Mouse (Mus musculus): ENCODE measurements around the gene Dnmt3l. TPM values are rescaled to one million over a fixed set of nuclear protein-coding genes. Genes with fewer than 3 reads are reported as not detected.

Dnmt3l gene
- total and polyA plus RNA-seq, 2 experiments, result not detected

DNA sequence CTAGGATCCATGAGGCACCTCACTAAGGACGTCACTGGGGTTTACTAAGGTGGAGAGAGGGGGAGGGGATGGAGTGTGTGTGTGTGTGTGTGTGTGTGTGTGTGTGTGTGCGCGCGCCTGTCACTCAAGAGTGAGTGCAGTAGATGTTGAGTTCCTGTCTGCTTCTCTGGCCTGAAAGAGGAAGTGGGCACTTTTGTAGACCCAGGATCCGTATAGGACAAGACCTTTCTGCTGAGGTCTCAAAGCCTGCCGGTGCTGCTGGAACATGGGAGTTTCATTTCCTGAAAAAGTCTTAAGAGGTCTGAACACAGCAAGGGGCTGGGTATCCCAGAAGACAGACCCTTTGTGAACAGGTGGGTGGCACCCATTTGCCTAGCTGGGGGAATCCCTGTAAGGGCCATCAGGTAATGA is 45.4 kb downstream of the Dnmt3l start:
- DNase-seq (ENCODE audit: extremely low read depth, low read depth, low spot score), result peak; percentile 24
- H3K79me2 ChIP-seq (ENCODE audit: control insufficient read depth, insufficient read depth, low read length), result no peaks in the 10 kb centered on the region

GRCm38 (mm10) chr10:78090246-78090645 is 48.5 kb downstream of the Dnmt3l start:
- TF ChIP-seq POLR2A (IDR thresholded peaks at IDR 0.05; ENCODE audit: extremely low read depth, insufficient read depth, low read length), result no peak
- no peak for DNase-seq (ENCODE audit: extremely low read depth, low read depth, low spot score)
- 75% methylated on average over 6 of the region's 6 CpGs for WGBS
- Histone ChIP-seq H3K4me1 (ENCODE audit: control insufficient read depth, insufficient read depth, low read length) (no peaks in the 10 kb centered on the region), H3K27me3 (ENCODE audit: control insufficient read depth, insufficient read depth, low read length) (no peaks in the 10 kb centered on the region), H3K36me3 (ENCODE audit: control insufficient read depth, insufficient read depth, low read length) (no peaks in the 10 kb centered on the region), H3K27ac (replicated peaks; ENCODE audit: insufficient read depth, low read depth, low read length) (no peak overlapping the region), H3K4me3 (ENCODE audit: insufficient read depth, low read depth, low read length) (no peak overlapping the region), H3K79me2 (ENCODE audit: control insufficient read depth, insufficient read depth, low read length) (no peaks in the 10 kb centered on the region), H3K9ac (ENCODE audit: low read depth, low read length) (no peak overlapping the region)

More for the DNA sequence above, 45.4 kb downstream of the Dnmt3l start:
- Histone ChIP-seq H3K4me1 (ENCODE audit: control insufficient read depth, insufficient read depth, low read length) (no peaks in the 10 kb centered on the region), H3K36me3 (ENCODE audit: control insufficient read depth, insufficient read depth, low read length) (no peaks in the 10 kb centered on the region), H3K9ac (ENCODE audit: low read depth, low read length) (no peak overlapping the region), H3K4me3 (ENCODE audit: insufficient read depth, low read depth, low read length) (no peak overlapping the region), H3K27me3 (ENCODE audit: control insufficient read depth, insufficient read depth, low read length) (no peaks in the 10 kb centered on the region), H3K27ac (replicated peaks; ENCODE audit: insufficient read depth, low read depth, low read length) (no peak overlapping the region)
- TF ChIP-seq CTCF (IDR thresholded peaks at IDR 0.05; ENCODE audit: low read depth, low read length) (no peak), POLR2A (IDR thresholded peaks at IDR 0.05; ENCODE audit: extremely low read depth, insufficient read depth, low read length) (no peak)
- WGBS, result 89% methylated on average over 6 of the region's 6 CpGs

DNA sequence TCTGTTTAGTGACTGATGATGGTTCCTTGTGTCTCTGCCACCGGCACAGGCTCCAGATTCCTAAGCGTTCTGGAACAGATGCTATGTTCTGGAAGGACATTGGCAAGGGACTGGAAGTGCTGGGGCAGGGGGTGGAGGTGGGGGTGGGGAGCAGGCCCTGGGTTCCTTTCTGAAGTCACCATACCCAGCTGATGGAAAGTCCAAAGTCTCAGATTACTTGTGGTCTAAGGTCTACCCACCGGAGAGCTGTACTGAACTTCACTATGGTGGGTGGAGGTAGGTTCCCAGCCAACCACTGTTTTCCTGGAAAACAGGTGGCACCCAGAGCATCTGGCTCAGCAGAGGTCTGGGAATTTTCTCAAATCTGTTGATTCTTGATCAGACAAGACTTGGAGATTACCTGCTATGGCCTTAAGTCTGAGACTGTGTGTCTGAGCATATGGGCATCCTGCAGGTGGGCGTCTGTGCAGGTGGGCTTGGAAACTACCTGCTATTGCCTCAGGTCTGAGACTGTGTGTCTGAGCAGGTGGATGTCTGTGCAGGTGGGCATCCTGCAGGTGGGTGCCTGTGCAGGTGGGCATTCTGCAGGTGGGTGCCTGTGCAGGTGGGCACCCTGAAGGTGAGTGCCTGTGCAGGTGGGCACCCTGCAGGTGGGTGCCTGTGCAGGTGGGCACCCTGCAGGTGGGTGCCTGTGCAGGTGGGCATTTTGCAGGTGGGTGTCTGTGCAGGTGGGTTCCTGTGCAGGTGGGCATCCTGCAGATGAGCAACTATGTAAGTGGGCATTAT is 49.2 kb downstream of the Dnmt3l start:
- no peaks in the 10 kb centered on the region for H3K79me2 ChIP-seq (ENCODE audit: control insufficient read depth, insufficient read depth, low read length)
- TF ChIP-seq CTCF (IDR thresholded peaks at IDR 0.05; ENCODE audit: low read depth, low read length), result no peak
- TF ChIP-seq POLR2A (IDR thresholded peaks at IDR 0.05; ENCODE audit: extremely low read depth, insufficient read depth, low read length), result no peak
- no peak overlapping the region for H3K9ac ChIP-seq (ENCODE audit: low read depth, low read length)

DNA sequence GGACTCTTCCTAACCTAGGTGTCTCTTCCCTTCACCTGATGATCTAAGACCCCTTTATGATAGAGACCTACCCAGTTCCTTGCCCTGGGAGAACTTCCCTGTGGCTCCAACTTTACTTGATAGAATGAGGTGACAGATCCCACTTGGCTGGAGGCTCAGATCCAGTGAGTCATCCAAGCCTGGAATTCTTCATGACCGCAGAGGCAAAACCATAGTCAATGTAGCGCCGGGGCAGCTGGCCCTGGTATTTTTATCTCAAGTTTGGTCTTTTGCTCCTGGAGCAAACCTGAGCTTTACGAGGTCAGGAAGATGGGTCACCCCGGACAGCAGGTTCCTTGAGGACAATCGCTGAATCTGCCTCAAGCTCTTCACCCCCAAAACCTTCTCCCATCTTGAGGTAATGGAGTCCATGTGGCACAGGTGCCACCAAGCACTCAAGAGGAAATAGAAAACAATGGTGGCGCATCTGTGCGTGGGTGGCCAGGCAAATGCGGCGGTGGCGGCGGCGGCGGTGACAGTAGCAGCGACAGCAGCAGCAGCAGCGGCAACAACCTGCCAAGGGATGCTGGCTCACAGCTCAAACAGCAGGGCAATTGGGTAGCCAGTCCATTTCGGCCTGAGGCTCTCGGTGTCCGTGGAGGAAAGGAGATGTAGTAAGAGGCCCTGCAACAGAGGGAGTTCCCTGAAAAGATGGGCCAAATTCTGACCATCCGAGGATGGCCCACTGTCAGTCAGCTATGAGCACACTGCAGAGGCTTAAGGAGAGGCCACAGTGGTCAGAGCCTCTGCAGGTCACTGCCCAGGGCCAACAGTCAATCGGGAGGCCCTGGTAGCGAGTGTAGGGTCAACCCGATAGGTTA is 50.3 kb downstream of the Dnmt3l start:
- TF ChIP-seq POLR2A (IDR thresholded peaks at IDR 0.05; ENCODE audit: extremely low read depth, insufficient read depth, low read length), result no peak
- no peak for TF ChIP-seq CTCF (IDR thresholded peaks at IDR 0.05; ENCODE audit: low read depth, low read length)
- no peak for DNase-seq (ENCODE audit: extremely low read depth, low read depth, low spot score)
- Histone ChIP-seq H3K27ac (replicated peaks; ENCODE audit: insufficient read depth, low read depth, low read length) (no peak overlapping the region), H3K4me1 (ENCODE audit: control insufficient read depth, insufficient read depth, low read length) (no peaks in the 10 kb centered on the region), H3K9ac (ENCODE audit: low read depth, low read length) (no peak overlapping the region), H3K4me3 (ENCODE audit: insufficient read depth, low read depth, low read length) (no peak overlapping the region), H3K36me3 (ENCODE audit: control insufficient read depth, insufficient read depth, low read length) (no peaks in the 10 kb centered on the region), H3K27me3 (ENCODE audit: control insufficient read depth, insufficient read depth, low read length) (no peaks in the 10 kb centered on the region), H3K79me2 (ENCODE audit: control insufficient read depth, insufficient read depth, low read length) (no peaks in the 10 kb centered on the region)
- 94% methylated on average over 23 of the region's 23 CpGs for WGBS

More for the DNA sequence above, 49.2 kb downstream of the Dnmt3l start:
- Histone ChIP-seq H3K27ac (replicated peaks; ENCODE audit: insufficient read depth, low read depth, low read length) (no peak overlapping the region), H3K4me3 (ENCODE audit: insufficient read depth, low read depth, low read length) (no peak overlapping the region), H3K36me3 (ENCODE audit: control insufficient read depth, insufficient read depth, low read length) (no peaks in the 10 kb centered on the region), H3K4me1 (ENCODE audit: control insufficient read depth, insufficient read depth, low read length) (no peaks in the 10 kb centered on the region), H3K27me3 (ENCODE audit: control insufficient read depth, insufficient read depth, low read length) (no peaks in the 10 kb centered on the region)
- no peak for DNase-seq (ENCODE audit: extremely low read depth, low read depth, low spot score)
- 64% methylated on average over 4 of the region's 4 CpGs for WGBS

- Histone ChIP-seq H3K27me3 (ENCODE audit: control insufficient read depth, insufficient read depth, low read length) (no peaks in the 10 kb centered on the region), H3K79me2 (ENCODE audit: control insufficient read depth, insufficient read depth, low read length) (no peaks in the 10 kb centered on the region), H3K27ac (replicated peaks; ENCODE audit: insufficient read depth, low read depth, low read length) (no peak overlapping the region), H3K36me3 (ENCODE audit: control insufficient read depth, insufficient read depth, low read length) (no peaks in the 10 kb centered on the region), H3K4me1 (ENCODE audit: control insufficient read depth, insufficient read depth, low read length) (no peaks in the 10 kb centered on the region), H3K9ac (ENCODE audit: low read depth, low read length) (no peak overlapping the region), H3K4me3 (ENCODE audit: insufficient read depth, low read depth, low read length) (no peak overlapping the region)
- no peak for DNase-seq (ENCODE audit: extremely low read depth, low read depth, low spot score)
- TF ChIP-seq CTCF (IDR thresholded peaks at IDR 0.05; ENCODE audit: low read depth, low read length), result no peak
- no peak for TF ChIP-seq POLR2A (IDR thresholded peaks at IDR 0.05; ENCODE audit: extremely low read depth, insufficient read depth, low read length)
- 88% methylated on average over 13 of the region's 13 CpGs for WGBS
Observed at GRCm38 (mm10) chr10:78092725-78093029, 50.9 kb downstream of the Dnmt3l start.

- Histone ChIP-seq H3K79me2 (ENCODE audit: control insufficient read depth, insufficient read depth, low read length) (no peaks in the 10 kb centered on the region), H3K9ac (ENCODE audit: low read depth, low read length) (no peak overlapping the region), H3K4me3 (ENCODE audit: insufficient read depth, low read depth, low read length) (no peak overlapping the region), H3K36me3 (ENCODE audit: control insufficient read depth, insufficient read depth, low read length) (no peaks in the 10 kb centered on the region), H3K4me1 (ENCODE audit: control insufficient read depth, insufficient read depth, low read length) (no peaks in the 10 kb centered on the region), H3K27ac (replicated peaks; ENCODE audit: insufficient read depth, low read depth, low read length) (no peak overlapping the region), H3K27me3 (ENCODE audit: control insufficient read depth, insufficient read depth, low read length) (no peaks in the 10 kb centered on the region)
- TF ChIP-seq POLR2A (IDR thresholded peaks at IDR 0.05; ENCODE audit: extremely low read depth, insufficient read depth, low read length), result no peak
- no peak for TF ChIP-seq CTCF (IDR thresholded peaks at IDR 0.05; ENCODE audit: low read depth, low read length)
- DNase-seq (ENCODE audit: extremely low read depth, low read depth, low spot score), result no peak
Observed at GRCm38 (mm10) chr10:78095221-78095620, 53.5 kb downstream of the Dnmt3l start.

All from liver, adult 2 months (tissue).